Mouse (Mus musculus) cerebellum, adult 2 months (tissue): ENCODE data around the gene Wdr46.

Experiments
- CTCF ChIP-seq: fragments of 200-500 bp; IDR thresholded peaks from 2 replicates; pipeline ENCODE4 v1.5.1; 2011; ENCODE audit warnings: low read depth, mild to moderate bottlenecking, control low read depth, low read length, moderate library complexity, borderline replicate concordance; ENCODE audit not compliant: insufficient read depth
- POLR2A ChIP-seq: fragments of 200-500 bp; IDR thresholded peaks from 2 replicates; pipeline ENCODE4 v1.6.1; 2011; ENCODE audit warnings: low read length, control low read depth, borderline replicate concordance; ENCODE audit not compliant: insufficient read depth

DNA sequence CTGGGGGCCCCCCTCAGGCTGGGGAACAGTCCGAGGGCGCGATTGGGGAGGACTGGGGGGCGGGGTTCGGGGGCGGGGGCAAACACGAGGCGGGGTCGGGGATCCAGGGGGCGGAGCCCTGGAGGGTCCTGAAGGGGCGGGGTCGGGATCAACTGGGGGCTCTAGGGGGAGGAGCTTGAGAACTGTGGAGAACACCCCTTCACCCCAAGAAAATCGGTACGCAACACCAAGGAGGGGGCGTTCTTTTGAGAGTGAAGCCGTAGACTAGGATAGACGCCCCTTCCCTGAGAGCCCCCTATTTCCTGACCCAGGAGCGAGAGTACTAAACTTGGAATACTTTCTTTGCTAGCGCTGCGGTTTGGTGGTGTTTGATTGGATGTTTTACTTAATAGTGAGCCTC, 24.2 kb upstream of the Wdr46 start:
- no peak for TF ChIP-seq CTCF
- TF ChIP-seq POLR2A, result no peak
